Mouse (Mus musculus) liver, embryonic 15.5 days (tissue): ENCODE data around the gene Limd2. TPM values are rescaled to one million over a fixed set of nuclear protein-coding genes. Genes with fewer than 3 reads are reported as not detected.
A peak's percentile ranks its signal among the peaks of the same experiment; 100 is the strongest.

Experiments
- ATAC-seq: fragments of 200-750 bp; cut with Nextera tagmentation; 2 replicates; pipeline ENCODE4 v1.8.0; 2017; ENCODE audit warnings: moderate number of reproducible peaks, mild to moderate bottlenecking, moderate library complexity; ENCODE audit not compliant: insufficient read depth
- H3K27ac ChIP-seq: fragments of 300-500 bp; sonication (generic); replicated peaks from 2 replicates; pipeline ENCODE4 v1.5.1; 2015; ENCODE audit warnings: mild to moderate bottlenecking, inconsistent platforms
- H3K27me3 ChIP-seq: fragments of 300-500 bp; sonication (generic); 2 replicates; pipeline ENCODE4 v1.6.1; 2015; ENCODE audit warnings: mild to moderate bottlenecking, inconsistent platforms
- H3K36me3 ChIP-seq: fragments of 300-500 bp; sonication (generic); replicated peaks from 2 replicates; pipeline ENCODE4 v1.6.1; 2015; ENCODE audit warnings: moderate library complexity, mild to moderate bottlenecking, inconsistent platforms
- H3K4me1 ChIP-seq: fragments of 300-500 bp; sonication (generic); replicated peaks from 2 replicates; pipeline ENCODE4 v1.6.1; 2015; ENCODE audit warnings: inconsistent platforms
- H3K4me2 ChIP-seq: fragments of 300-500 bp; sonication (generic); 2 replicates; pipeline ENCODE4 v1.6.1; 2015; ENCODE audit warnings: moderate library complexity, mild to moderate bottlenecking, inconsistent platforms
- H3K4me3 ChIP-seq: fragments of 300-500 bp; sonication (generic); replicated peaks from 2 replicates; pipeline ENCODE4 v1.5.1; 2015; ENCODE audit warnings: mild to moderate bottlenecking, inconsistent platforms
- H3K9ac ChIP-seq: fragments of 300-500 bp; sonication (generic); 2 replicates; pipeline ENCODE4 v1.6.1; 2015; ENCODE audit warnings: moderate library complexity, mild to moderate bottlenecking, inconsistent platforms
- H3K9me3 ChIP-seq: fragments of 300-500 bp; sonication (generic); replicated peaks from 2 replicates; pipeline ENCODE4 v1.6.1; 2016; ENCODE audit warnings: inconsistent platforms
- WGBS: fragments of 180-500 bp; shearing (Covaris S2); methylation state at CpG from one replicate; pipeline ENCODE4 v1.1.7; 2015; ENCODE audit warnings: mixed read lengths; ENCODE audit not compliant: insufficient replicate concordance; 5-methylcytosine and 5-hydroxymethylcytosine counted together
- polyA plus RNA-seq: library from polyadenylated mRNA; unstranded; fragments of >200 nt; fragmentation: Nextera tagmentation; extraction: Ambion mirVana; gene quantifications from 2 replicates; pipeline ENCODE4 v1.2.1, GENCODE M21; 2015

The Limd2 gene
- polyA plus RNA-seq, 1 experiment from 2014 or later: 82.2 TPM

GRCm38 (mm10) chr11:106192657-106193370 lies 32.2 kb upstream of the Limd2 start:
- Histone ChIP-seq H3K9me3 (no peaks in the 10 kb centered on the region), H3K4me2 (peak overlapping the region; percentile 93), H3K9ac (peak overlapping the region; percentile 79), H3K36me3 (peaks cover 16% of the 10 kb centered on the region), H3K27me3 (no peaks in the 10 kb centered on the region), H3K4me3 (peak overlapping the region; percentile 74), H3K27ac (peak overlapping the region; percentile 95), H3K4me1 (peaks cover 40% of the 10 kb centered on the region)
- ATAC-seq: peak; percentile 49
- 4% methylated on average over 19 of the region's 19 CpGs for WGBS

- Histone ChIP-seq H3K36me3 (peaks cover 10% of the 10 kb centered on the region), H3K4me3 (peak overlapping the region; percentile 74), H3K9ac (peak overlapping the region; percentile 79), H3K4me2 (peak overlapping the region; percentile 93), H3K27ac (peak overlapping the region; percentile 95), H3K27me3 (no peaks in the 10 kb centered on the region), H3K4me1 (peaks cover 40% of the 10 kb centered on the region), H3K9me3 (no peaks in the 10 kb centered on the region)
- WGBS: 30% methylated on average over 5 of the region's 5 CpGs
- no peak for ATAC-seq
Observed at GRCm38 (mm10) chr11:106192241-106192640, 31.6 kb upstream of the Limd2 start.

- Histone ChIP-seq H3K4me3 (peak overlapping the region; percentile 74), H3K9ac (no peak overlapping the region), H3K9me3 (no peaks in the 10 kb centered on the region), H3K27ac (no peak overlapping the region; the same call in 1 of the 2 replicates), H3K27me3 (no peaks in the 10 kb centered on the region), H3K4me2 (peak overlapping the region; percentile 93), H3K4me1 (peaks cover 40% of the 10 kb centered on the region), H3K36me3 (peaks cover 5% of the 10 kb centered on the region; the same call in 1 of the 2 replicates)
- ATAC-seq: no peak
- WGBS: 85% methylated on average over 3 of the region's 3 CpGs
Observed at GRCm38 (mm10) chr11:106191716-106192115, 31.1 kb upstream of the Limd2 start.

DNA sequence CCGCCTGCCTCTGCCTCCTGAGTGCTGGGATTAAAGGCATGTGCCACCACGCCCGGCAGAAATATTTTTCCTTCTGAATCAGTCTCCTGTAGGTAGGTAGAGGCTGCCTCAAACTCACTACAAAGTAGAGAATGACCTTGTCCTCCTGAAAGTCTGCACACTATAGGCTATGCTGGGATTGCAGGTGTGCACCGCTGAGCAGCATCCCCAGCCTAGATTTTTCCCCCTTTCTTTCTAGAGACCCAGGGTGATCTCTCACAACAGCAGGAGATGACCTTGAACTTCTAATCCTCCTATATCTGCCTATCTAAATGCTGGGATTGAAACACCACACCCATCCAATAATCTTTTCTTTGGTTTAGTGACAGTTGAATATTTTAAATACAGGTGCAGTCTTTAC lies 26.7 kb upstream of the Limd2 start:
- WGBS: 73% methylated on average over 4 of the region's 4 CpGs
- H3K4me2 ChIP-seq: no peak overlapping the region
- peaks cover 14% of the 10 kb centered on the region for H3K4me1 ChIP-seq
- H3K36me3 ChIP-seq: 0 out of 2 replicates have a peak, but pooled peaks cover 7% of the 10 kb centered on the region
- H3K9me3 ChIP-seq: no peaks in the 10 kb centered on the region
- H3K4me3 ChIP-seq: no peak overlapping the region
- H3K27me3 ChIP-seq: no peaks in the 10 kb centered on the region
- no peak overlapping the region for H3K27ac ChIP-seq
- H3K9ac ChIP-seq: no peak overlapping the region
- ATAC-seq: no peak

GRCm38 (mm10) chr11:106180449-106180801 lies 19.8 kb upstream of the Limd2 start:
- Histone ChIP-seq H3K27ac (no peak overlapping the region), H3K9ac (no peak overlapping the region), H3K4me3 (no peak overlapping the region), H3K27me3 (no peaks in the 10 kb centered on the region), H3K9me3 (no peaks in the 10 kb centered on the region), H3K36me3 (0 out of 2 replicates have a peak, but pooled peaks cover 3% of the 10 kb centered on the region), H3K4me1 (peaks cover 40% of the 10 kb centered on the region), H3K4me2 (no peak overlapping the region)
- WGBS: 70% methylated on average over 2 of the region's 2 CpGs
- no peak for ATAC-seq

GRCm38 (mm10) chr11:106179711-106180448 lies 19.2 kb upstream of the Limd2 start:
- no peak overlapping the region for H3K9ac ChIP-seq
- H3K4me2 ChIP-seq: no peak overlapping the region
- peaks cover 45% of the 10 kb centered on the region for H3K4me1 ChIP-seq
- no peak overlapping the region for H3K27ac ChIP-seq
- 0 out of 2 replicates have a peak, but pooled peaks cover 3% of the 10 kb centered on the region for H3K36me3 ChIP-seq
- no peak for ATAC-seq
- no peaks in the 10 kb centered on the region for H3K27me3 ChIP-seq
- 72% methylated on average over 7 of the region's 7 CpGs for WGBS
- H3K4me3 ChIP-seq: no peak overlapping the region
- H3K9me3 ChIP-seq: no peaks in the 10 kb centered on the region

- H3K9ac ChIP-seq: no peak overlapping the region
- 48% methylated on average over 5 of the region's 5 CpGs for WGBS
- H3K4me2 ChIP-seq: peak overlapping the region; percentile 44
- no peak overlapping the region for H3K4me3 ChIP-seq
- H3K4me1 ChIP-seq: peaks cover 54% of the 10 kb centered on the region
- no peaks in the 10 kb centered on the region for H3K27me3 ChIP-seq
- no peaks in the 10 kb centered on the region for H3K36me3 ChIP-seq
- H3K27ac ChIP-seq: peak overlapping the region; percentile 66
- ATAC-seq: peak; percentile 92
- H3K9me3 ChIP-seq: no peaks in the 10 kb centered on the region
Observed at GRCm38 (mm10) chr11:106178036-106178782, 17.5 kb upstream of the Limd2 start.

DNA sequence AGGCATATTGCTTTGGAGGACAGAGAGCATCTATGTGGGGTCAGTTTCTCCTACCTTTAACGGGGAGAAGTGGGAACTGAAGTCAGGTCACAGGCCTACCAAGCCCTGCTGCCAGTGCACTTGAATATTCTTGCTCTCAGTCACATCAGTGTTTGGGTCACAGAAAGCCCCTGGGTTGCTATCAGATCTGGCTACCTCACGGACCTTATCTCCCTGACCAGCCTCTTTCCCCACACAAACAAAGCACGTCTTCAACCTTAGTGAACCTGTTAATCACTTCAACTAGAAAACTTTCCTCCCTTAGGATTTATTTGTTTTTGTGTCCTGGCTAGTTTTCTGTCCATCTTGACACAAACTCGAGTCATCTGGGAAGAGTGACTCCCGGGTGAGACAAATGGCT lies 15.7 kb upstream of the Limd2 start:
- H3K36me3 ChIP-seq: no peaks in the 10 kb centered on the region
- H3K9ac ChIP-seq: no peak overlapping the region
- H3K27me3 ChIP-seq: no peaks in the 10 kb centered on the region
- WGBS: 42% methylated on average over 5 of the region's 5 CpGs
- no peaks in the 10 kb centered on the region for H3K9me3 ChIP-seq
- H3K4me2 ChIP-seq: no peak overlapping the region
- peaks cover 61% of the 10 kb centered on the region for H3K4me1 ChIP-seq
- ATAC-seq: no peak
- no peak overlapping the region for H3K4me3 ChIP-seq
- no peak overlapping the region for H3K27ac ChIP-seq

DNA sequence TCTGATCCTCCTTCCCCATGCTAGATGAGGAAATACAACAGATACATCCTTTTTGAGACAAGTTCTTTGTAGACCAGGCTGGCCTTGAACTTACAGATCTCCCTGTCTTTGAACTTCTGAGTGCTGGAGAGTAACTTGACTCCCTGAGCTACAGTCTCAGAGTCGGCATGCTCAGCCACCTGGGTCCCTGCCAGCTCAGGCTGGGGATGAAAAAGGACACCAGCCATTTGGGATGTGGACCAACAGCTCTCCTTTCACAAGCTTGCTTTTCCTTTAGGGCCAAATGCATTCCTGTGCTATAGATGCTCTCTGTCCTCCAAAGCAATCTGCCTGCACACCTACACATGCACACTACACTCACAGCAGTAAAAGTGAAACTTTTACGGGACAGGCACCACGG lies 14.4 kb upstream of the Limd2 start:
- peaks cover 61% of the 10 kb centered on the region for H3K4me1 ChIP-seq

GRCm38 (mm10) chr11:106174372-106174771 lies 13.7 kb upstream of the Limd2 start:
- H3K9me3 ChIP-seq: no peaks in the 10 kb centered on the region
- H3K36me3 ChIP-seq: 0 out of 2 replicates have a peak, but pooled peaks cover 3% of the 10 kb centered on the region
- peaks cover 55% of the 10 kb centered on the region for H3K4me1 ChIP-seq
- H3K4me3 ChIP-seq: no peak overlapping the region
- WGBS: 72% methylated on average over 5 of the region's 5 CpGs
- H3K27ac ChIP-seq: no peak overlapping the region
- no peak overlapping the region for H3K4me2 ChIP-seq
- H3K27me3 ChIP-seq: no peaks in the 10 kb centered on the region
- ATAC-seq: no peak
- no peak overlapping the region for H3K9ac ChIP-seq

More for the DNA sequence above, 14.4 kb upstream of the Limd2 start:
- no peak for ATAC-seq
- no peak overlapping the region for H3K4me2 ChIP-seq
- no peaks in the 10 kb centered on the region for H3K9me3 ChIP-seq
- H3K4me3 ChIP-seq: no peak overlapping the region
- no peaks in the 10 kb centered on the region for H3K27me3 ChIP-seq
- no peak overlapping the region for H3K27ac ChIP-seq
- 65% methylated on average over 3 of the region's 3 CpGs for WGBS
- H3K9ac ChIP-seq: no peak overlapping the region
- 0 out of 2 replicates have a peak, but pooled peaks cover under 1% of the 10 kb centered on the region for H3K36me3 ChIP-seq

GRCm38 (mm10) chr11:106173228-106173627 lies 12.6 kb upstream of the Limd2 start:
- Histone ChIP-seq H3K4me2 (no peak overlapping the region), H3K4me3 (no peak overlapping the region), H3K36me3 (0 out of 2 replicates have a peak, but pooled peaks cover 3% of the 10 kb centered on the region), H3K4me1 (peaks cover 47% of the 10 kb centered on the region), H3K9me3 (no peaks in the 10 kb centered on the region), H3K27me3 (no peaks in the 10 kb centered on the region), H3K9ac (no peak overlapping the region), H3K27ac (no peak overlapping the region)
- WGBS: 74% methylated on average over 2 of the region's 2 CpGs
- no peak for ATAC-seq
